ENCODE assay signal across 7 mouse cellular contexts in the genomic region with DNA sequence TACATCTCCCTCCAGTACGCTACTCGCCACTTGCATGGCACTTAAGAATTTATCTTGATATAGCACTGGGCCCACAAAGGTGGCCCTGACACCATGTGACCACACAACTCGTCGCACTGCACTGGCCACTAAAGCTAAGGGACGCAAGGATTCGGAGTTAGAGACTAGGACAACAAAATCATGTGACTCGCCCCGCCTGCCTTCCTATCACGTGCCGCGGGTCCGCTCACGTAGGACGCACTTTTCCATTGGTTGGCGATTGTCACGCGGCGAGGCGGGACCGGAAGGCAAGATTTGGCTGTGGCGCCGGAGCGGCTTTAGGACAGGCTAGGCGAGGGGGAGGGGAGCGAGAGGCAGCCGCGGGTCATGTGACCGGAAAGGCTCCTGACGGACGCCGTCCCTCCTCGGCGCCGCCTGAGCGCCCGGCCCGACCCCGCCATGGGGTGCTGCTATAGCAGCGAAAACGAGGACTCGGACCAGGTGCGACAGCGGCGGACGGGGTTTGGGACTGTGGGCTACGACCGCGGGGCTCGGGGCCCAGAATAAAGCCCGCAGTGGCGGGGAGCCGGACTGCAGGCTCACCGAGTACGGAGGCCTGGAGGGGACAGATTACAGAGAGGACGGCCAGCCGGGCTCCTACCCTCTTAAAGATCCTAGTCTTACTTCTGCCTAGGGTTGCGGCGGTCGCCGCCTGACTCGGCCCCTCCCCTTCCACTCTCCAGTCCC. TPM values are rescaled to one million over a fixed set of nuclear protein-coding genes. Genes with fewer than 3 reads are reported as not detected.
DNase-seq lines count a peak whose midpoint lies in the region; ATAC-seq lines count a peak whose summit lies in the region.

TSS of gene Lamtor1 (plus strand) at position 344 of the 726 bp plus-strand sequence.

- H3K9me3 ChIP-seq in intestine, embryonic 16.5 days (ENCODE audit: control insufficient read depth, low read length): no peaks in the 10 kb centered on the region
- H3K9me3 ChIP-seq in midbrain, embryonic 11.5 days (ENCODE audit: control insufficient read depth, low read length): no peaks in the 10 kb centered on the region

- peak; percentile 97 for ATAC-seq in intestine, embryonic 16.5 days
- peak; percentile 98 for ATAC-seq in midbrain, embryonic 11.5 days (ENCODE audit: low FRiP score)

- peak within 1 kb of the TSS; percentile 68 for H3K4me2 ChIP-seq in intestine, embryonic 16.5 days (ENCODE audit: low read depth, low read length)
- H3K4me2 ChIP-seq in midbrain, embryonic 11.5 days: peak within 1 kb of the TSS; percentile 63

- H3K4me1 ChIP-seq in intestine, embryonic 16.5 days (ENCODE audit: control insufficient read depth, insufficient read depth, low read length): peaks cover 21% of the 10 kb centered on the region
- peaks cover 12% of the 10 kb centered on the region for H3K4me1 ChIP-seq in midbrain, embryonic 11.5 days (ENCODE audit: control insufficient read depth, insufficient read depth, low read length)

- peaks cover 6% of the 10 kb centered on the region for H3K36me3 ChIP-seq in intestine, embryonic 16.5 days (ENCODE audit: control insufficient read depth, insufficient read depth, low read length)
- peaks cover 4% of the 10 kb centered on the region; the same call in 1 of the 2 replicates for H3K36me3 ChIP-seq in midbrain, embryonic 11.5 days (ENCODE audit: control insufficient read depth, insufficient read depth, low read length)

- peak within 1 kb of the TSS; percentile 91 for H3K4me3 ChIP-seq in intestine, embryonic 16.5 days (ENCODE audit: low read length)
- H3K4me3 ChIP-seq in midbrain, embryonic 11.5 days (ENCODE audit: low read depth, low read length): peak within 1 kb of the TSS; percentile 80

- no peaks in the 10 kb centered on the region for H3K27me3 ChIP-seq in intestine, embryonic 16.5 days (replicated peaks; ENCODE audit: control insufficient read depth, insufficient read depth, low read length)
- H3K27me3 ChIP-seq in midbrain, embryonic 11.5 days (ENCODE audit: control insufficient read depth, insufficient read depth, low read length): no peaks in the 10 kb centered on the region

- under 1% methylated on average over 61 of the region's 61 CpGs for WGBS in intestine, embryonic 16.5 days
- under 1% methylated on average over 60 of the region's 61 CpGs for WGBS in midbrain, embryonic 11.5 days

- peak within 1 kb of the TSS; percentile 95 for H3K9ac ChIP-seq in intestine, embryonic 16.5 days (ENCODE audit: low read depth, low read length)
- H3K9ac ChIP-seq in midbrain, embryonic 11.5 days (ENCODE audit: low read length): peak within 1 kb of the TSS; percentile 89

- H3K27ac ChIP-seq in intestine, embryonic 16.5 days (ENCODE audit: low read length): peak within 1 kb of the TSS; percentile 99
- H3K27ac ChIP-seq in midbrain, embryonic 11.5 days (ENCODE audit: low read depth, low read length): peak within 1 kb of the TSS; percentile 89

- peak; percentile 100 for DNase-seq in adrenal gland, adult 8-10 months
- peak; percentile 99 for DNase-seq in embryo, embryonic 9.5 days (ENCODE audit: extremely low spot score)
- peak; percentile 97 to 100 for DNase-seq in gastrocnemius, postnatal 4 days (ENCODE audit: low spot score in 2 of 2)
- DNase-seq in left cerebral cortex, postnatal 36 days (ENCODE audit: low spot score in 2 of 2): peak; percentile 100
- DNase-seq in midbrain, embryonic 11.5 days (ENCODE audit: low spot score, missing footprints): peak; percentile 99
- DNase-seq in skeletal muscle tissue, adult 2 months (ENCODE audit: low read depth, low spot score): peak; percentile 99

- intact Hi-C loops in left cerebral cortex, postnatal 36 days (cut with DNase I): loop anchor here (1.0 kb wide), 2 partner anchors 9 to 28 kb away; partner anchors contain the start of gene Lrrc51

RNA-seq across cellular contexts. Expression of gene Lamtor1, which starts in this region (rescaled TPM):
- total RNA-seq in adrenal gland, adult 8-10 months (2022): 100 to 1,000 TPM in 3 of 4 experiments, 10 to 100 TPM in 1; 92.8 to 107 (median 104) TPM
- total RNA-seq in gastrocnemius, postnatal 4 days (2021): 100 to 1,000 TPM; 105 to 106 TPM
- 236 and 245 TPM in 2 replicates for polyA plus RNA-seq in intestine, embryonic 16.5 days (2015; fragmentation: Nextera tagmentation; extraction: Ambion mirVana)
- total RNA-seq in left cerebral cortex, postnatal 36 days (2021): 100 to 1,000 TPM in 1 of 2 experiments, 10 to 100 TPM in 1; 98.0 to 105 TPM
- 120 and 132 TPM in 2 replicates for polyA plus RNA-seq in midbrain, embryonic 11.5 days (2014; fragmentation: Nextera tagmentation; extraction: Ambion mirVana)

Comparison
In these comparisons a context has a peak if more than half of its experiments do, and no peak if none do; other contexts are left out.
1. Peak in every context shown above with its lines: DNase-seq, ATAC-seq, H3K4me3 ChIP-seq and H3K27ac ChIP-seq.